Mouse (Mus musculus) E14TG2a.4 (cell line): ENCODE results near the gene Tdrd9.

ENCODE experiments used
- CTCF ChIP-seq: conservative IDR thresholded peaks from 2 replicates; pipeline ENCODE4 v1.5.1; 2014; ENCODE audit warnings: low read length
- NANOG ChIP-seq: IDR thresholded peaks from 2 replicates; pipeline ENCODE4 v1.6.1; 2014; ENCODE audit warnings: borderline replicate concordance, low read length, mixed read lengths
- POU5F1 ChIP-seq: IDR thresholded peaks from 2 replicates; pipeline ENCODE4 v1.6.1; 2014; ENCODE audit warnings: low read length, borderline replicate concordance

DNA sequence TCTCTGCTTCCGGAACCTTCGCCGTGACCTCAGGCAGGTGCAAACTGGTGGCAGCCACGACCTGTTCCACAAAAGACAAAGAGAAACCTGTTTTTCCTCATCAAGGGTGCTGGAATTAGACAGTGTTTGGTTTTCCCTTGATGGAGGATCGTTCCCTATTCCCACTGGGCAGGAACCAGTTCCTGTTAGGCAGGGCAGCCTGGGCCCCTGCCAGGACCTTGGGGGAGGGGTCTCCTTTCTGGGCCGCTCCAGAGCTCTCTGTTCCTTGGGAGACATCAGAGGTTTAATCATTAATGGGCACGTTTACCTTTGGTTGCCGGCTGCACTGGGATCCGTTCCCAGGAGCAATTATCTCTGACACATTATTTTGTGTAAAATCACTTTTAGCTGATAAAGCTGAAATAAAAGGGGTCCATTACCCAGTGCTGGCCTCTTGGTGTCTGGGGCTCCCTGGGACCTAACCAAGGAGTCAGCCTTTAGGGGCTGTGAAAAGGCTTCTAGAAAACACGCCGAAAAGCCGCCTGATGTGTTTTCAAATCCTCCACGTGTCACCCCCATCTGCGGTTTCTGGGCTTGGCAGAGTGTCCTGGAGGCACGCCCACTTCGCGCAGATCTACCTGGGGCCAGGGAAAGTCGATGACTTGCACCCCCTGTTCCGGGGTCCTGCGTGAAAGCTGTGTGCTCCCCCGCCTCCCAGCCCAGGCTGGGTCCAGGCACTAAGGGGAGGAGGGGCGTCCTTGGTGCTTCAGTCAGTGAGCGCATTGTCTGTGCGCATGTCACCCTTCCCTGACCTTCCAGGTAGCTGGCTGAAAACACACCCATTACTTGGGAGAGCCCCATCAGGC lies 34.4 kb upstream of the Tdrd9 start:
- TF ChIP-seq CTCF (no peak), POU5F1 (no peak), NANOG (no peak)
